Comparison of ENCODE assay signal across 8 mouse cellular contexts in genomic region chr11:116644225-116645112, GRCm38 (mm10). TPM values are rescaled to one million over a fixed set of nuclear protein-coding genes. Genes with fewer than 3 reads are reported as not detected.
DNase-seq lines count a peak whose midpoint lies in the region; ATAC-seq and TF ChIP-seq lines count a peak whose summit lies in the region.
"Had no signal": no experiment of that assay in that cellular context is flagged by ENCODE, and none has a peak within 500 bp of the region (broad histone marks: within the 10 kb centered on the region; RNA-seq: fewer than 3 reads in every experiment).

No protein-coding gene starts in this region.

- no peak for ATAC-seq in lung, embryonic 14.5 days (ENCODE audit: insufficient read depth)
- no peak for ATAC-seq in forebrain, embryonic 14.5 days
- no peak for ATAC-seq in hindbrain, embryonic 15.5 days (ENCODE audit: low FRiP score, low read depth)
- no peak for ATAC-seq in neural tube, embryonic 15.5 days (ENCODE audit: low FRiP score)

- peak; percentile 36 for DNase-seq in lung, embryonic 14.5 days
- no peak for DNase-seq in lung, postnatal 14 days
- DNase-seq in forebrain, embryonic 14.5 days (ENCODE audit: low spot score) = no peak
- no peak for DNase-seq in left cerebral cortex, adult 11 months (ENCODE audit: low spot score)
- no peak for DNase-seq in layer of hippocampus, adult 9-10 months (ENCODE audit: low spot score)

- peak overlapping the region; percentile 48; the same call in 1 of the 2 replicates for H3K4me2 ChIP-seq in lung, embryonic 14.5 days
- peak overlapping the region; percentile 58 for H3K4me2 ChIP-seq in forebrain, embryonic 14.5 days (ENCODE audit: low read length)
- H3K4me2 ChIP-seq in hindbrain, embryonic 15.5 days = peak overlapping the region; percentile 54
- peak overlapping the region; percentile 57 for H3K4me2 ChIP-seq in neural tube, embryonic 15.5 days

- no peak overlapping the region for H3K9ac ChIP-seq in lung, embryonic 14.5 days
- H3K9ac ChIP-seq in forebrain, embryonic 14.5 days (ENCODE audit: low read length) = peak overlapping the region; percentile 65
- peak overlapping the region; percentile 25; the same call in 1 of the 2 replicates for H3K9ac ChIP-seq in hindbrain, embryonic 15.5 days
- peak overlapping the region; percentile 28; the same call in 1 of the 2 replicates for H3K9ac ChIP-seq in neural tube, embryonic 15.5 days (replicated peaks)
- H3K9ac ChIP-seq: liver, embryonic 14.5 days had no signal

- H3K27ac ChIP-seq in lung, embryonic 14.5 days (ENCODE audit: low read depth) = 0 out of 2 replicates have a peak overlapping the region, but pooled peaks have one; percentile 2
- H3K27ac ChIP-seq in forebrain, embryonic 14.5 days (ENCODE audit: low read depth, low read length) = 0 out of 2 replicates have a peak overlapping the region, but pooled peaks have one; percentile 18
- peak overlapping the region; percentile 47; the same call in 1 of the 2 replicates for H3K27ac ChIP-seq in hindbrain, embryonic 15.5 days (replicated peaks)
- H3K27ac ChIP-seq in neural tube, embryonic 15.5 days (replicated peaks) = peak overlapping the region; percentile 52
- H3K27ac ChIP-seq: liver, embryonic 14.5 days had no signal

- 39% methylated on average over 21 of the region's 21 CpGs for WGBS in lung, embryonic 14.5 days
- 53% methylated on average over 21 of the region's 21 CpGs for WGBS in forebrain, embryonic 14.5 days
- WGBS in hindbrain, embryonic 15.5 days = 47% methylated on average over 21 of the region's 21 CpGs
- WGBS in neural tube, embryonic 15.5 days = 54% methylated on average over 21 of the region's 21 CpGs

- H3K4me1 ChIP-seq in lung, embryonic 14.5 days (ENCODE audit: insufficient read depth) = peaks cover 23% of the 10 kb centered on the region; the same call in 1 of the 2 replicates
- H3K4me1 ChIP-seq in forebrain, embryonic 14.5 days (ENCODE audit: control insufficient read depth, insufficient read depth, low read length) = peaks cover 9% of the 10 kb centered on the region; the same call in 1 of the 2 replicates
- H3K4me1 ChIP-seq in hindbrain, embryonic 15.5 days (replicated peaks) = peaks cover 16% of the 10 kb centered on the region
- peaks cover 24% of the 10 kb centered on the region for H3K4me1 ChIP-seq in neural tube, embryonic 15.5 days

- no peak overlapping the region for H3K4me3 ChIP-seq in lung, embryonic 14.5 days (ENCODE audit: low read depth, low read length)
- no peak overlapping the region for H3K4me3 ChIP-seq in forebrain, embryonic 14.5 days (ENCODE audit: low read depth, low read length)
- no peak overlapping the region for H3K4me3 ChIP-seq in hindbrain, embryonic 15.5 days
- no peak overlapping the region for H3K4me3 ChIP-seq in neural tube, embryonic 15.5 days (replicated peaks)

- no peaks in the 10 kb centered on the region for H3K9me3 ChIP-seq in lung, embryonic 14.5 days (ENCODE audit: low read depth, low read length)
- no peaks in the 10 kb centered on the region for H3K9me3 ChIP-seq in forebrain, embryonic 14.5 days (replicated peaks; ENCODE audit: control insufficient read depth, low read length)
- H3K9me3 ChIP-seq in hindbrain, embryonic 15.5 days = no peaks in the 10 kb centered on the region
- no peaks in the 10 kb centered on the region for H3K9me3 ChIP-seq in neural tube, embryonic 15.5 days (replicated peaks)

- no peaks in the 10 kb centered on the region for H3K36me3 ChIP-seq in lung, embryonic 14.5 days (ENCODE audit: insufficient read depth)
- H3K36me3 ChIP-seq in forebrain, embryonic 14.5 days (ENCODE audit: control insufficient read depth, insufficient read depth, low read length) = no peaks in the 10 kb centered on the region
- H3K36me3 ChIP-seq in hindbrain, embryonic 15.5 days = no peaks in the 10 kb centered on the region
- 0 out of 2 replicates have a peak, but pooled peaks cover 3% of the 10 kb centered on the region for H3K36me3 ChIP-seq in neural tube, embryonic 15.5 days

- H3K27me3 ChIP-seq in lung, embryonic 14.5 days (ENCODE audit: insufficient read depth, low read length) = no peaks in the 10 kb centered on the region
- H3K27me3 ChIP-seq in forebrain, embryonic 14.5 days (replicated peaks; ENCODE audit: control insufficient read depth, insufficient read depth, low read length) = no peaks in the 10 kb centered on the region
- H3K27me3 ChIP-seq in hindbrain, embryonic 15.5 days = 0 out of 2 replicates have a peak, but pooled peaks cover 3% of the 10 kb centered on the region
- H3K27me3 ChIP-seq in neural tube, embryonic 15.5 days (replicated peaks) = 0 out of 2 replicates have a peak, but pooled peaks cover 2% of the 10 kb centered on the region

- no peak for TF ChIP-seq CTCF in lung, embryonic 14.5 days (IDR thresholded peaks at IDR 0.05; ENCODE audit: low read depth)

RNA-seq across cellular contexts. Expression of gene Prcd, which starts 8.9 kb away (rescaled TPM):
- polyA plus RNA-seq in lung, embryonic 14.5 days (2014; fragmentation: Nextera tagmentation; extraction: Ambion mirVana) = 0.53 and 1.6 TPM in 2 replicates
- polyA plus RNA-seq in forebrain, embryonic 14.5 days (2014; fragmentation: Nextera tagmentation; extraction: Ambion mirVana) = 1.4 and 1.7 TPM in 2 replicates
- polyA plus RNA-seq in hindbrain, embryonic 15.5 days (2015; fragmentation: Nextera tagmentation; extraction: Ambion mirVana) = 2.8 and 3.8 TPM in 2 replicates
- 3.1 and 3.4 TPM in 2 replicates for polyA plus RNA-seq in neural tube, embryonic 15.5 days (2015; fragmentation: Nextera tagmentation; extraction: Ambion mirVana)

RNA-seq across cellular contexts. Expression of gene Cygb, which starts 9.6 kb away (rescaled TPM):
- polyA plus RNA-seq in lung, embryonic 14.5 days (2014; fragmentation: Nextera tagmentation; extraction: Ambion mirVana) = 9.5 and 10.0 TPM in 2 replicates
- 14.7 and 15.4 TPM in 2 replicates for polyA plus RNA-seq in forebrain, embryonic 14.5 days (2014; fragmentation: Nextera tagmentation; extraction: Ambion mirVana)
- polyA plus RNA-seq in hindbrain, embryonic 15.5 days (2015; fragmentation: Nextera tagmentation; extraction: Ambion mirVana) = 25.7 and 29.1 TPM in 2 replicates
- polyA plus RNA-seq in neural tube, embryonic 15.5 days (2015; fragmentation: Nextera tagmentation; extraction: Ambion mirVana) = 28.7 and 31.1 TPM in 2 replicates

RNA-seq across cellular contexts. Expression of gene Rhbdf2, which starts 17.6 kb away (rescaled TPM):
- 8.9 and 9.8 TPM in 2 replicates for polyA plus RNA-seq in lung, embryonic 14.5 days (2014; fragmentation: Nextera tagmentation; extraction: Ambion mirVana)
- polyA plus RNA-seq in forebrain, embryonic 14.5 days (2014; fragmentation: Nextera tagmentation; extraction: Ambion mirVana) = 0.61 TPM in 2 replicates
- polyA plus RNA-seq in hindbrain, embryonic 15.5 days (2015; fragmentation: Nextera tagmentation; extraction: Ambion mirVana) = 1.1 and 1.6 TPM in 2 replicates
- polyA plus RNA-seq in neural tube, embryonic 15.5 days (2015; fragmentation: Nextera tagmentation; extraction: Ambion mirVana) = 1.4 and 4.0 TPM in 2 replicates

RNA-seq across cellular contexts. Expression of gene Aanat, which starts 58.2 kb away (rescaled TPM):
- polyA plus RNA-seq in lung, embryonic 14.5 days (2014; fragmentation: Nextera tagmentation; extraction: Ambion mirVana) = not detected in 2 replicates
- 0.36 TPM in 1 of 2 replicates, not detected in the other for polyA plus RNA-seq in forebrain, embryonic 14.5 days (2014; fragmentation: Nextera tagmentation; extraction: Ambion mirVana)
- polyA plus RNA-seq in hindbrain, embryonic 15.5 days (2015; fragmentation: Nextera tagmentation; extraction: Ambion mirVana) = 0.14 TPM in 1 of 2 replicates, not detected in the other
- polyA plus RNA-seq in neural tube, embryonic 15.5 days (2015; fragmentation: Nextera tagmentation; extraction: Ambion mirVana) = 0.34 and 0.49 TPM in 2 replicates
- polyA plus RNA-seq: liver, embryonic 14.5 days had no signal

Comparison
In these comparisons a context has a peak if more than half of its experiments do, and no peak if none do; other contexts are left out.
1. H3K27ac ChIP-seq: peak in every context shown above with its lines; median percentile 52 in neural tube, embryonic 15.5 days; 47 in hindbrain, embryonic 15.5 days; 18 in forebrain, embryonic 14.5 days; 2 in lung, embryonic 14.5 days.